Mouse (Mus musculus): ENCODE data around the gene Slc8a1. TPM values are rescaled to one million over a fixed set of nuclear protein-coding genes. Genes with fewer than 3 reads are reported as not detected.

The Slc8a1 gene
- polyA plus RNA-seq, 1 experiment, result 2.1 TPM

DNA sequence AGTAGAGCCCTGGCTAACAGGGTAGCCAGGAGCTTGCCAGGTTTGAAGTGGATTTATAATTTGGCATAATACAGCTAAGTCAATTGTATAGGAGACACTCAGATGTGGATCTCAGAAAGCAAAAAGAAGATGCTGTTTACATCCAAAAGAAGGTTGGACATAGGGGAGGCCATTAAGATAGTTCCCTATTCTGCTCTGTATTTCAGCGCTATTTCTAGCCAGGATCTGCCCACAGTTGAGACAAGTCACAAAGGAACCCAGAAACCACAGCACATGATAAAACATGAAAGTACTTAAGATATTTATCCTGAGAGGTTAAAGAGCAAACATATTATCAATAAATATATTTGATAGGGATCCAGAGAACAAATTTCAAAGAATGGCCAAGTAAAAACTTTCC, 43.2 kb downstream of the Slc8a1 start:
- H3ac ChIP-seq (ENCODE audit: control insufficient read depth, insufficient read length, low read depth), result no peak overlapping the region
- H3K36me3 ChIP-seq (ENCODE audit: control insufficient read depth, insufficient read depth), result no peaks in the 10 kb centered on the region
- no peaks in the 10 kb centered on the region for H3K79me3 ChIP-seq (ENCODE audit: low read depth)
- no peaks in the 10 kb centered on the region for H3K27me3 ChIP-seq (ENCODE audit: control insufficient read depth, insufficient read depth, insufficient read length)
- H3K79me2 ChIP-seq (ENCODE audit: control insufficient read depth, insufficient read depth), result no peaks in the 10 kb centered on the region
- no peak for TF ChIP-seq MYOD1 (IDR thresholded peaks at IDR 0.05; ENCODE audit: control insufficient read depth, insufficient read length, low read depth)
- no peak for TF ChIP-seq MYOG (IDR thresholded peaks at IDR 0.05; ENCODE audit: control insufficient read depth, extremely low read depth, insufficient read length)
- no peak for TF ChIP-seq CEBPB (IDR thresholded peaks at IDR 0.05; ENCODE audit: low read depth)
- TF ChIP-seq CTCF (IDR thresholded peaks at IDR 0.05; ENCODE audit: control insufficient read depth, insufficient read depth, insufficient read length), result no peak
- TF ChIP-seq MAX (IDR thresholded peaks at IDR 0.05), result no peak
- no peak for TF ChIP-seq USF1 (IDR thresholded peaks at IDR 0.05; ENCODE audit: low read depth)
- TF ChIP-seq FOSL1 (IDR thresholded peaks at IDR 0.05; ENCODE audit: insufficient read depth, low read length, poor library complexity, severe bottlenecking), result no peak
- no peak overlapping the region for H3K4me3 ChIP-seq (ENCODE audit: insufficient read depth, poor library complexity, severe bottlenecking)

DNA sequence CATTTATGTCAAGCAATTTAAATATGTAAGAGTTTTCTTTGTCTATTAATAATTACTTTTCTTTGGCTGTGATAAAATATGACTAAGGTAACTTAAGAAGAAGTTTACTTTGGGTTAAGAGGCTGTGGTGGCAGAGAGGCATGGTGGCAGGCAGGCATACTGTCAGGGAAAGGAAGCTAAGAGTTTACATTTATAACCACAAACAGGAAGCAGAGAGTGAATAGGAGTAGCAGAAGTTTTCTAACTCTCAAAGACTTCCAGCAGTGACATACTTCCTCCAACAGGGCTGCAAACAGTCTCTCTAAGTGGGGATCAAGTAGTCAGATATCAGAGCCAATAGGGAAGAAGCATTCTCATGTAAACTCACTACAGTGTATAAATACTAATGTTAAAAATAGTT, 58.6 kb downstream of the Slc8a1 start:
- no peaks in the 10 kb centered on the region for H3K79me2 ChIP-seq (ENCODE audit: control insufficient read depth, insufficient read depth)
- no peak overlapping the region for H3K4me3 ChIP-seq (ENCODE audit: insufficient read depth, poor library complexity, severe bottlenecking)
- H3K36me3 ChIP-seq (ENCODE audit: control insufficient read depth, insufficient read depth), result no peaks in the 10 kb centered on the region
- TF ChIP-seq MAX (IDR thresholded peaks at IDR 0.05), result no peak
- TF ChIP-seq MYOG (IDR thresholded peaks at IDR 0.05; ENCODE audit: control insufficient read depth, extremely low read depth, insufficient read length), result no peak
- no peak for TF ChIP-seq USF1 (IDR thresholded peaks at IDR 0.05; ENCODE audit: low read depth)
- TF ChIP-seq MYOD1 (IDR thresholded peaks at IDR 0.05; ENCODE audit: control insufficient read depth, insufficient read length, low read depth), result no peak
- no peak for TF ChIP-seq CEBPB (IDR thresholded peaks at IDR 0.05; ENCODE audit: low read depth)
- TF ChIP-seq CTCF (IDR thresholded peaks at IDR 0.05; ENCODE audit: control insufficient read depth, insufficient read depth, insufficient read length), result no peak
- no peak for TF ChIP-seq FOSL1 (IDR thresholded peaks at IDR 0.05; ENCODE audit: insufficient read depth, low read length, poor library complexity, severe bottlenecking)
- H3K27me3 ChIP-seq (ENCODE audit: control insufficient read depth, insufficient read depth, insufficient read length), result no peaks in the 10 kb centered on the region
- no peaks in the 10 kb centered on the region for H3K79me3 ChIP-seq (ENCODE audit: low read depth)
- no peak overlapping the region for H3ac ChIP-seq (ENCODE audit: control insufficient read depth, insufficient read length, low read depth)

DNA sequence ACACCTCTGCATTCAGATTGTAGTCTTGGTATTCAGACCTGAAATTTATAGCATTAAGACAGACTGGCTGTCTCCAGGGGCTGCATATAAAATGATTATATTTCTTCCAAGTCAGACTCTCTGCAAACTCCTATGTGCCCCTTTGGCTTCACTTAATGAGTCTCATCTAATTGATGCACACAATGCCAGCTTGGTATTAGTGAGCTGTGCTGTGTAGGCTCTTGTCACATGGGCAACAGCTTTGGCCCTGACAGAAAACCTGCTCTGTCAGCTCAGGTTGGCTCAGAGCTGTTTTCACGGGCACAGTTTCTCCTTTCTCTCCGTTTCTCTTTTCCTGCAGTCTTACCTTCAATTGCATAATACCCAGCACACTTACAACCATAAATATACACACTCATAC, 60.7 kb downstream of the Slc8a1 start:
- Histone ChIP-seq H3ac (ENCODE audit: control insufficient read depth, insufficient read length, low read depth) (no peak overlapping the region), H3K36me3 (ENCODE audit: control insufficient read depth, insufficient read depth) (no peaks in the 10 kb centered on the region), H3K4me3 (ENCODE audit: insufficient read depth, poor library complexity, severe bottlenecking) (no peak overlapping the region), H3K27me3 (ENCODE audit: control insufficient read depth, insufficient read depth, insufficient read length) (no peaks in the 10 kb centered on the region), H3K79me2 (ENCODE audit: control insufficient read depth, insufficient read depth) (no peaks in the 10 kb centered on the region), H3K79me3 (ENCODE audit: low read depth) (no peaks in the 10 kb centered on the region)
- TF ChIP-seq CTCF (IDR thresholded peaks at IDR 0.05; ENCODE audit: control insufficient read depth, insufficient read depth, insufficient read length) (no peak), CEBPB (IDR thresholded peaks at IDR 0.05; ENCODE audit: low read depth) (no peak), MYOG (IDR thresholded peaks at IDR 0.05; ENCODE audit: control insufficient read depth, extremely low read depth, insufficient read length) (no peak), USF1 (IDR thresholded peaks at IDR 0.05; ENCODE audit: low read depth) (no peak), FOSL1 (IDR thresholded peaks at IDR 0.05; ENCODE audit: insufficient read depth, low read length, poor library complexity, severe bottlenecking) (no peak)

GRCm38 (mm10) chr17:81676203-81676602, 62.0 kb downstream of the Slc8a1 start:
- no peaks in the 10 kb centered on the region for H3K79me2 ChIP-seq (ENCODE audit: control insufficient read depth, insufficient read depth)
- H3K36me3 ChIP-seq (ENCODE audit: control insufficient read depth, insufficient read depth), result no peaks in the 10 kb centered on the region
- H3ac ChIP-seq (ENCODE audit: control insufficient read depth, insufficient read length, low read depth), result no peak overlapping the region
- H3K4me3 ChIP-seq (ENCODE audit: insufficient read depth, poor library complexity, severe bottlenecking), result no peak overlapping the region
- no peak for TF ChIP-seq MAX (IDR thresholded peaks at IDR 0.05)
- TF ChIP-seq MYOD1 (IDR thresholded peaks at IDR 0.05; ENCODE audit: control insufficient read depth, insufficient read length, low read depth), result peak; percentile 62
- no peaks in the 10 kb centered on the region for H3K79me3 ChIP-seq (ENCODE audit: low read depth)
- no peaks in the 10 kb centered on the region for H3K27me3 ChIP-seq (ENCODE audit: control insufficient read depth, insufficient read depth, insufficient read length)

GRCm38 (mm10) chr17:81671245-81671644, 66.9 kb downstream of the Slc8a1 start:
- H3K36me3 ChIP-seq (ENCODE audit: control insufficient read depth, insufficient read depth), result no peaks in the 10 kb centered on the region
- no peaks in the 10 kb centered on the region for H3K79me3 ChIP-seq (ENCODE audit: low read depth)
- no peak overlapping the region for H3K4me3 ChIP-seq (ENCODE audit: insufficient read depth, poor library complexity, severe bottlenecking)
- H3K27me3 ChIP-seq (ENCODE audit: control insufficient read depth, insufficient read depth, insufficient read length), result no peaks in the 10 kb centered on the region
- no peaks in the 10 kb centered on the region for H3K79me2 ChIP-seq (ENCODE audit: control insufficient read depth, insufficient read depth)
- H3ac ChIP-seq (ENCODE audit: control insufficient read depth, insufficient read length, low read depth), result no peak overlapping the region
- no peak for TF ChIP-seq MAX (IDR thresholded peaks at IDR 0.05)
- TF ChIP-seq USF1 (IDR thresholded peaks at IDR 0.05; ENCODE audit: low read depth), result no peak

DNA sequence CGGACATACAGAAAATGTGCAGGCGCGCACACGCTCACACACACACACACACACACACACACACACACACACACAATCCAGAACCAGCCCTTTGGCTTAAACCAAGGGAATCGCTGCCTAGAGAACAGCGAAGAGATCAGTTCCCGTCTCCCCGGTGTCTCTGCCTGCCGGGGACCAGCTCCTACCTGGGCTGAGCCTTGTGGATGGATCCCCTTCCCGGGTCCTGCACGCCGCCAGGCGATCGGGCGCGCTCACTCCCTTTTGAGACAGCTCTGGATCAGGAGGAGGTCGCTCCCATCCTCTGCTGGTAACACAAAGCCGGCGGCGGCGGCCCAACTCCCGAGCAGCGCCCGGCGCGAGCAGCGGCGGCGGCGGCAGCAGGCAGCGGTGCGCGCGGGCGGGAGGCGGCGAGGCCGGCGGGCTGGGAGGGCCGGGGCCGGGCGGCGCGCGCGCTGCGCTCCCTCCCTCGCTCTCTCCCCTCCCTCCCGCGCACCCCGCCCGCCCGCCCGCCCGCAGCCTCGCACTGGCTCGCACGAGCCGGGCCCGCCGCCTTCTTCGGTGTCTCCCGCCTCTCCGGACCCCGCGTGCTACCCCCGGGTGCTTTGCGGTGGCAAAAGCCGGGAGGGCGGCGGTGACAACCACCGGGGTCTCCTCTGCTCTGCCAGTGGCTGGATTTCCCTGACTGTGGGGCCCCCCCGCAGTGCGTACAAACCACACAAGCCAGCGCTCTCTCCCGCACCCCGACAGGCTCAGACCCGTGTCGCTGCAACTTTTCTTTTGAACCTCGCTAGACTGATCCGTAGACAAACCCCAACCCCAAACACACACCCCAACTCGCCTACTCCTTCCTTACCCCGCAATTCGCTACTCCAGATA, 68.1 kb downstream of the Slc8a1 start:
- TF ChIP-seq FOSL1 (IDR thresholded peaks at IDR 0.05; ENCODE audit: insufficient read depth, low read length, poor library complexity, severe bottlenecking), result no peak
- no peak for TF ChIP-seq USF1 (IDR thresholded peaks at IDR 0.05; ENCODE audit: low read depth)
- TF ChIP-seq MYOG (IDR thresholded peaks at IDR 0.05; ENCODE audit: control insufficient read depth, extremely low read depth, insufficient read length), result no peak
- no peak for TF ChIP-seq MAX (IDR thresholded peaks at IDR 0.05)
- TF ChIP-seq CEBPB (IDR thresholded peaks at IDR 0.05; ENCODE audit: low read depth), result no peak
- no peak for TF ChIP-seq CTCF (IDR thresholded peaks at IDR 0.05; ENCODE audit: control insufficient read depth, insufficient read depth, insufficient read length)
- TF ChIP-seq MYOD1 (IDR thresholded peaks at IDR 0.05; ENCODE audit: control insufficient read depth, insufficient read length, low read depth), result no peak
- peak overlapping the region; percentile 26 for H3K4me3 ChIP-seq (ENCODE audit: insufficient read depth, poor library complexity, severe bottlenecking)
- H3K79me3 ChIP-seq (ENCODE audit: low read depth), result no peaks in the 10 kb centered on the region
- H3K27me3 ChIP-seq (ENCODE audit: control insufficient read depth, insufficient read depth, insufficient read length), result no peaks in the 10 kb centered on the region
- H3ac ChIP-seq (ENCODE audit: control insufficient read depth, insufficient read length, low read depth), result peak overlapping the region; percentile 94
- no peaks in the 10 kb centered on the region for H3K36me3 ChIP-seq (ENCODE audit: control insufficient read depth, insufficient read depth)
- no peaks in the 10 kb centered on the region for H3K79me2 ChIP-seq (ENCODE audit: control insufficient read depth, insufficient read depth)

All from C2C12 (cell line).